In genomic region chr10:75400958-75401357, GRCm38 (mm10) we compare ENCODE assay signal across 20 mouse cellular contexts. TPM values are rescaled to one million over a fixed set of nuclear protein-coding genes. Genes with fewer than 3 reads are reported as not detected.
A peak's percentile ranks its signal among the peaks of the same experiment; 100 is the strongest.
DNase-seq lines count a peak whose midpoint lies in the region; ATAC-seq and TF ChIP-seq lines count a peak whose summit lies in the region.
"Had no signal": no experiment of that assay in that cellular context is flagged by ENCODE, and none has a peak within 500 bp of the region (broad histone marks: within the 10 kb centered on the region; RNA-seq: fewer than 3 reads in every experiment).

Gene Upb1 (plus strand): TSS chr10:75401115.

- H3K4me3 ChIP-seq in gastrocnemius, adult 2 months, result no peak within 1 kb of the TSS
- no peak within 1 kb of the TSS for H3K4me3 ChIP-seq in liver, adult 2 months (ENCODE audit: insufficient read depth, low read depth, low read length)
- no peak within 1 kb of the TSS for H3K4me3 ChIP-seq in liver, embryonic 12.5 days
- H3K4me3 ChIP-seq: forebrain, embryonic 12.5 days; hindbrain, embryonic 12.5 days; limb, embryonic 13.5 days had no signal

- H3K27ac ChIP-seq in gastrocnemius, adult 2 months, result no peak within 1 kb of the TSS
- H3K27ac ChIP-seq in liver, adult 2 months (replicated peaks; ENCODE audit: insufficient read depth, low read depth, low read length), result no peak within 1 kb of the TSS
- no peak within 1 kb of the TSS for H3K27ac ChIP-seq in liver, embryonic 12.5 days
- H3K27ac ChIP-seq: forebrain, embryonic 12.5 days; hindbrain, embryonic 12.5 days; limb, embryonic 13.5 days had no signal

- TF ChIP-seq CTCF in gastrocnemius, adult 2 months (IDR thresholded peaks at IDR 0.05), result peak; percentile 35; the same call in 1 of the 2 replicates
- no peak for TF ChIP-seq CTCF in liver, adult 2 months (IDR thresholded peaks at IDR 0.05; ENCODE audit: low read depth, low read length)

- ATAC-seq in liver, embryonic 12.5 days, result no peak
- ATAC-seq in common myeloid progenitor, adult 5-6 weeks (replicated peaks; ENCODE audit: low read depth, poor library complexity, severe bottlenecking), result 0 out of 2 replicates have a peak, but pooled peaks have one; percentile 30
- ATAC-seq: inflammation-experienced regulatory T-cells, adult 6 months; midbrain, embryonic 16.5 days had no signal

- no peak within 1 kb of the TSS for H3K9ac ChIP-seq in liver, adult 2 months (ENCODE audit: low read depth, low read length)
- no peak within 1 kb of the TSS for H3K9ac ChIP-seq in liver, embryonic 12.5 days
- H3K9ac ChIP-seq: forebrain, embryonic 12.5 days; hindbrain, embryonic 12.5 days; limb, embryonic 13.5 days had no signal

- H3K4me2 ChIP-seq in liver, embryonic 12.5 days, result no peak within 1 kb of the TSS
- H3K4me2 ChIP-seq: forebrain, embryonic 12.5 days; hindbrain, embryonic 12.5 days; limb, embryonic 13.5 days had no signal

- no peaks in the 10 kb centered on the region for H3K27me3 ChIP-seq in liver, adult 2 months (ENCODE audit: control insufficient read depth, insufficient read depth, low read length)
- H3K27me3 ChIP-seq in liver, embryonic 12.5 days (replicated peaks), result no peaks in the 10 kb centered on the region
- H3K27me3 ChIP-seq: forebrain, embryonic 12.5 days; hindbrain, embryonic 12.5 days; limb, embryonic 13.5 days had no signal

- H3K4me1 ChIP-seq in liver, adult 2 months (ENCODE audit: control insufficient read depth, insufficient read depth, low read length), result no peaks in the 10 kb centered on the region
- H3K4me1 ChIP-seq in liver, embryonic 12.5 days, result peaks cover 10% of the 10 kb centered on the region
- H3K4me1 ChIP-seq: hindbrain, embryonic 12.5 days; limb, embryonic 13.5 days had no signal

- H3K79me2 ChIP-seq in liver, adult 2 months (ENCODE audit: control insufficient read depth, insufficient read depth, low read length), result no peaks in the 10 kb centered on the region

- TF ChIP-seq POLR2A in liver, adult 2 months (IDR thresholded peaks at IDR 0.05; ENCODE audit: extremely low read depth, insufficient read depth, low read length), result no peak

- DNase-seq in gastrocnemius, adult 2 months, result no peak
- no peak for DNase-seq in gastrocnemius, postnatal 10 days
- no peak for DNase-seq in liver, adult 2 months (ENCODE audit: extremely low read depth, low read depth, low spot score)
- DNase-seq in 416B (ENCODE audit: low read depth), result peak; percentile 62
- no peak for DNase-seq in testis, postnatal 14 days (ENCODE audit: low spot score)
- no peak for DNase-seq in cerebellum, adult 9-11 months
- DNase-seq: adrenal gland, adult 2 months; B cell, adult 2 months; cerebellum, adult 11 months; cerebellum, postnatal 25 days; gastrocnemius, postnatal 25 days; right cerebral cortex, postnatal 25 days; thymus, postnatal 25 days had no signal

- intact Hi-C loops in gastrocnemius, adult 2 months (cut with DNase I), result no loop called here

- H3K36me3 ChIP-seq in liver, adult 2 months (ENCODE audit: control insufficient read depth, insufficient read depth, low read length), result no peaks in the 10 kb centered on the region
- no peaks in the 10 kb centered on the region for H3K36me3 ChIP-seq in liver, embryonic 12.5 days
- H3K36me3 ChIP-seq: forebrain, embryonic 12.5 days; hindbrain, embryonic 12.5 days; limb, embryonic 13.5 days had no signal

- no peaks in the 10 kb centered on the region for H3K9me3 ChIP-seq in liver, embryonic 12.5 days (replicated peaks)
- H3K9me3 ChIP-seq: forebrain, embryonic 12.5 days; hindbrain, embryonic 12.5 days; limb, embryonic 13.5 days had no signal

- WGBS in liver, adult 2 months, result 88% methylated on average over 4 of the region's 4 CpGs
- 67% methylated on average over 4 of the region's 4 CpGs for WGBS in liver, embryonic 12.5 days (ENCODE audit: insufficient replicate concordance)

RNA-seq across cellular contexts. Expression of gene Upb1, which starts in this region (rescaled TPM):
- not detected for total RNA-seq in gastrocnemius, adult 2 months (2021)
- total RNA-seq in gastrocnemius, postnatal 10 days (2021), result under 1 TPM; 0.20 to 0.21 TPM
- 220 and 232 TPM in 2 replicates for total RNA-seq in liver, adult 2 months (2014; rRNA removed)
- 120 and 125 TPM in 2 replicates for polyA plus RNA-seq in liver, adult 2 months (2012; rRNA removed)
- 7.4 and 7.8 TPM in 2 replicates for polyA plus RNA-seq in liver, embryonic 12.5 days (2016; fragmentation: Nextera tagmentation; extraction: Ambion mirVana)
- total RNA-seq in common myeloid progenitor, adult 5-6 weeks (2017), result 0.27 TPM in 1 of 2 replicates, not detected in the other
- total RNA-seq: gastrocnemius, postnatal 25 days had no signal
- polyA plus RNA-seq: forebrain, embryonic 12.5 days; hindbrain, embryonic 12.5 days had no signal

Comparison
In these comparisons a context has a peak if more than half of its experiments do, and no peak if none do; other contexts are left out.
1. RNA of gene Upb1 (total RNA-seq): 220 to 232 TPM in liver, adult 2 months; 0.27 TPM in common myeloid progenitor, adult 5-6 weeks, 0.20 to 0.21 TPM in gastrocnemius, postnatal 10 days and not detected in gastrocnemius, adult 2 months; every median in the first group is over 100 times any median in the second.
2. RNA of gene Upb1 (polyA plus RNA-seq): 120 to 125 TPM in liver, adult 2 months; 7.4 to 7.8 TPM in liver, embryonic 12.5 days; every median in the first group is over 10 times any median in the second.
3. Peak in ATAC-seq in common myeloid progenitor, adult 5-6 weeks; RNA of the gene not detected or under 1 TPM.